Mouse (Mus musculus): ENCODE measurements around the gene Lrrtm4. TPM values are rescaled to one million over a fixed set of nuclear protein-coding genes. Genes with fewer than 3 reads are reported as not detected.

Lrrtm4 gene
- polyA plus RNA-seq, 1 experiment from 2014 or later = 15.9 TPM

DNA sequence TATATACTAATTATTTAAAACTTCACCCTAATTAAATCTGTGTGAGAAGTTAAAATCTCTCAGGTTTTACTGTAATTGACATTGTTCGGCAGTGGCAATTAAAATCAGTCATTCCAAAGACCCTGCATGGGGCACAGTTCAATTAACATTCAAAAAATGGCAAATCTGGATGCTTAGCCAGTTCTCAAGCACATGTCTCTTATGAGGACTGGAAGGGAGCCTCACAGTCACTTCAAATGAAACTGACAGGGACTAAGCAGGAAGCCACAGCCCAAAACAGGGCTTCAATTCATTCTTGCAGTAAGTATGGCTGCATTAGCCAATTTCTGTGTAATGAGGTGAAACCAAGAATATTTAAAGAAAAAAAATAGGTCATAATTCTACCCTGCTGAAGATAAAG is 333.6 kb downstream of the Lrrtm4 start:
- no peaks in the 10 kb centered on the region for H3K36me3 ChIP-seq
- no peak overlapping the region for H3K4me3 ChIP-seq
- H3K4me2 ChIP-seq = no peak overlapping the region
- ATAC-seq (ENCODE audit: low FRiP score, low read depth) = no peak
- no peaks in the 10 kb centered on the region for H3K27me3 ChIP-seq
- 58% methylated on average over 1 of the region's 1 CpGs for WGBS
- H3K27ac ChIP-seq (replicated peaks) = no peak overlapping the region
- H3K9me3 ChIP-seq = no peaks in the 10 kb centered on the region
- H3K9ac ChIP-seq = no peak overlapping the region
- H3K4me1 ChIP-seq (replicated peaks) = no peaks in the 10 kb centered on the region

- no peak for ATAC-seq (ENCODE audit: low FRiP score, low read depth)
- H3K27me3 ChIP-seq = no peaks in the 10 kb centered on the region
- no peak overlapping the region for H3K4me3 ChIP-seq
- no peaks in the 10 kb centered on the region for H3K9me3 ChIP-seq
- no peaks in the 10 kb centered on the region for H3K36me3 ChIP-seq
- no peaks in the 10 kb centered on the region for H3K4me1 ChIP-seq (replicated peaks)
- H3K9ac ChIP-seq = no peak overlapping the region
- no peak overlapping the region for H3K4me2 ChIP-seq
- WGBS = 89% methylated on average over 1 of the region's 1 CpGs
- H3K27ac ChIP-seq (replicated peaks) = no peak overlapping the region
These were observed 338.4 kb downstream of the Lrrtm4 start for GRCm38 (mm10) chr6:80357092-80357491.

GRCm38 (mm10) chr6:80363593-80363992 is 344.9 kb downstream of the Lrrtm4 start:
- H3K4me1 ChIP-seq (replicated peaks) = no peaks in the 10 kb centered on the region
- H3K4me3 ChIP-seq = no peak overlapping the region
- no peaks in the 10 kb centered on the region for H3K36me3 ChIP-seq
- H3K9ac ChIP-seq = no peak overlapping the region
- no peak overlapping the region for H3K27ac ChIP-seq (replicated peaks)
- H3K27me3 ChIP-seq = no peaks in the 10 kb centered on the region
- H3K9me3 ChIP-seq = no peaks in the 10 kb centered on the region
- no peak overlapping the region for H3K4me2 ChIP-seq
- ATAC-seq (ENCODE audit: low FRiP score, low read depth) = no peak

DNA sequence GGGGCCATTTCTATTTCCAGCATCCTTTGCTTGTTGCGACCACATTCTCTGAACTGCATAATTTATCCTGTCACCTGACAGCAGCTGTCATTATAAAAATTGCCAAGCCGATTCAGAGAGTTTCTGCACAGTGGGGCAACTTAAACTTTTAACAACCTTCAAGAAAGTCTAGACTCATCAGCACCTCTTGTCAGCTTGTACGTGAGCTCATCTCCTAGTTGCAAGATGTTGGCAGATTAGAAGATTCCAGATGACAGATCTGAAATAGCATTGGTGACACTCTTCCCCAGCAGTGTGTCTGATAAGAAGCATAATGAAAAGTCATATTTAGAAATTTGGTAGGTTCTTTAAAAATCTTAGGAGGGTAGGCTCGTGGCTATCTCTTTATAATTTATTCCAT is 347.9 kb downstream of the Lrrtm4 start:
- H3K36me3 ChIP-seq = no peaks in the 10 kb centered on the region
- H3K9ac ChIP-seq = no peak overlapping the region
- no peaks in the 10 kb centered on the region for H3K27me3 ChIP-seq
- no peak overlapping the region for H3K4me2 ChIP-seq
- no peaks in the 10 kb centered on the region for H3K4me1 ChIP-seq (replicated peaks)
- ATAC-seq (ENCODE audit: low FRiP score, low read depth) = no peak
- H3K9me3 ChIP-seq = no peaks in the 10 kb centered on the region
- whole genome bisulfite sequencing = 76% methylated on average over 4 of the region's 4 CpGs
- H3K4me3 ChIP-seq = no peak overlapping the region
- H3K27ac ChIP-seq (replicated peaks) = no peak overlapping the region

DNA sequence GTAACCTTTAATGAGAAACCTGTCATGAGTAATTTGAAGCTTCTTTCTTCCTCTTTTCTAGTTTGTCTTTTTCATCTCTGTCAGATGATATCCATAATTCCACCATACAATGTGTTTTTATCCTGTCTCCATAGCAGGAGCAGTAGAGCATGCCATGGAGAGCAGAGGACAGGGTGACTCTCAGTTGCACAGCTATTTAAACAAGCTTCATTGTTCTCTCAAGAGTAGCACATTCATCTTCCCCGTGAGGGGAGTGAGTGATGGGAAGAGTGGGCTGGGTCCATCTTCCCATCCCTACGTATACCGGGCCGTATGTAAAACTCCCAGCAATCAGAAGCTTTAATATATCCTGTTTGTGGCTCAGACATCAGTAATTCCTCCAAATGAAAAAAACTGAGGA is 370.9 kb downstream of the Lrrtm4 start:
- Histone ChIP-seq H3K4me1 (replicated peaks) (no peaks in the 10 kb centered on the region), H3K9ac (no peak overlapping the region), H3K27me3 (no peaks in the 10 kb centered on the region), H3K4me2 (no peak overlapping the region), H3K4me3 (no peak overlapping the region), H3K9me3 (no peaks in the 10 kb centered on the region), H3K27ac (replicated peaks) (no peak overlapping the region), H3K36me3 (no peaks in the 10 kb centered on the region)
- 14% methylated on average over 4 of the region's 4 CpGs for WGBS
- no peak for ATAC-seq (ENCODE audit: low FRiP score, low read depth)

- no peak for ATAC-seq (ENCODE audit: low FRiP score, low read depth)
- Histone ChIP-seq H3K4me2 (no peak overlapping the region), H3K9me3 (no peaks in the 10 kb centered on the region), H3K9ac (no peak overlapping the region), H3K27ac (replicated peaks) (no peak overlapping the region), H3K27me3 (no peaks in the 10 kb centered on the region), H3K4me3 (no peak overlapping the region), H3K36me3 (no peaks in the 10 kb centered on the region), H3K4me1 (replicated peaks) (no peaks in the 10 kb centered on the region)
- WGBS = 86% methylated on average over 1 of the region's 1 CpGs
These were observed 388.1 kb downstream of the Lrrtm4 start for GRCm38 (mm10) chr6:80406757-80407156.

- Histone ChIP-seq H3K4me3 (no peak overlapping the region), H3K36me3 (no peaks in the 10 kb centered on the region), H3K9ac (no peak overlapping the region), H3K9me3 (no peaks in the 10 kb centered on the region), H3K4me2 (no peak overlapping the region), H3K27ac (replicated peaks) (no peak overlapping the region), H3K4me1 (replicated peaks) (no peaks in the 10 kb centered on the region), H3K27me3 (no peaks in the 10 kb centered on the region)
- no peak for ATAC-seq (ENCODE audit: low FRiP score, low read depth)
These were observed 421.5 kb downstream of the Lrrtm4 start for GRCm38 (mm10) chr6:80440135-80440534.

- no peak overlapping the region for H3K9ac ChIP-seq
- no peak for ATAC-seq (ENCODE audit: low FRiP score, low read depth)
- H3K27me3 ChIP-seq = no peaks in the 10 kb centered on the region
- H3K9me3 ChIP-seq = no peaks in the 10 kb centered on the region
- H3K4me3 ChIP-seq = no peak overlapping the region
- no peak overlapping the region for H3K4me2 ChIP-seq
- WGBS = 68% methylated on average over 4 of the region's 4 CpGs
- peaks cover 2% of the 10 kb centered on the region; the same call in 1 of the 2 replicates for H3K4me1 ChIP-seq (replicated peaks)
- no peak overlapping the region for H3K27ac ChIP-seq (replicated peaks)
- no peaks in the 10 kb centered on the region for H3K36me3 ChIP-seq
These were observed 451.9 kb downstream of the Lrrtm4 start for GRCm38 (mm10) chr6:80470546-80470945.

DNA sequence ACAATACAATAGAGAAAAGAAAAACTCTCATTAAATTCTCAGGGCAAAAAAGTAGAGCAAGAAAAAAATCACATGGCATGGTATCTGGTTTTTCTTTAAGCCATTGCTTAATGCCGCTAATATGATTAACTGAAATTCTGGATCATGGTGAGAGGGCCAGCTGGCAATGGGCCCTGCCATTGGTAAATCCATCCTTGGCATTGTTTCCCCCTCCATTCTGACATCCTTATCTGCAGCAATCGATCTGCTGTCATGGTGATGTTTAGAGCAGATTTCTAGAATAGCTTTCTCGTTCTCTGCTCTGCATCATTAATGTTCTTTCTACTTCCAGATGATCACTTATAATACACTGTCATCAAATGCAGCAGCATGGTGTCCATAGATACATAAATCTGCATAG is 457.5 kb downstream of the Lrrtm4 start:
- H3K4me3 ChIP-seq = no peak overlapping the region
- H3K27ac ChIP-seq (replicated peaks) = no peak overlapping the region
- peaks cover 2% of the 10 kb centered on the region; the same call in 1 of the 2 replicates for H3K4me1 ChIP-seq (replicated peaks)
- ATAC-seq (ENCODE audit: low FRiP score, low read depth) = no peak; the same call in 1 of the 2 replicates
- no peaks in the 10 kb centered on the region for H3K9me3 ChIP-seq
- no peaks in the 10 kb centered on the region for H3K27me3 ChIP-seq
- 51% methylated on average over 3 of the region's 3 CpGs for WGBS
- H3K9ac ChIP-seq = no peak overlapping the region
- H3K4me2 ChIP-seq = no peak overlapping the region
- no peaks in the 10 kb centered on the region for H3K36me3 ChIP-seq

DNA sequence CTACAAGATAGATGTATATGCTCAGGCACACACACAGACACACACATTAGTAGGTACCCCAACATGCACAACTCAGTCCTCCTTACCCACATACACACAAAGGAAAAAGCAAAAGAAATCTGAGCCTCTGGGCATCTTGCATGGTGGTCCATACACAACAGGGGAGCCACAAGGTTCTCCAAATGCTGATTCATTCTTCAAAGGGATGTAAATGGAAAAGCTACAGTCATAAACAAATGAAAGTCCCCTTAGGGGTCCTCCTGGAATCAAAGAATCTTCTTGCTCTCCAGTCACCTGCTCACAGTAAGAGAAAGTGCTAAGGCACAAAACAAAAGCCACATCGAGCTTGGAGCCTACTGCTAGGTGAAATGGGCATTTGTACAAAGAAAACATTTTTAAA is 526.3 kb downstream of the Lrrtm4 start:
- H3K9me3 ChIP-seq = no peaks in the 10 kb centered on the region
- no peaks in the 10 kb centered on the region for H3K27me3 ChIP-seq
- H3K4me1 ChIP-seq (replicated peaks) = no peaks in the 10 kb centered on the region
- ATAC-seq (ENCODE audit: low FRiP score, low read depth) = no peak
- H3K4me3 ChIP-seq = no peak overlapping the region
- WGBS = 5% methylated on average over 1 of the region's 1 CpGs
- no peak overlapping the region for H3K9ac ChIP-seq
- H3K36me3 ChIP-seq = no peaks in the 10 kb centered on the region
- H3K4me2 ChIP-seq = no peak overlapping the region
- no peak overlapping the region for H3K27ac ChIP-seq (replicated peaks)

DNA sequence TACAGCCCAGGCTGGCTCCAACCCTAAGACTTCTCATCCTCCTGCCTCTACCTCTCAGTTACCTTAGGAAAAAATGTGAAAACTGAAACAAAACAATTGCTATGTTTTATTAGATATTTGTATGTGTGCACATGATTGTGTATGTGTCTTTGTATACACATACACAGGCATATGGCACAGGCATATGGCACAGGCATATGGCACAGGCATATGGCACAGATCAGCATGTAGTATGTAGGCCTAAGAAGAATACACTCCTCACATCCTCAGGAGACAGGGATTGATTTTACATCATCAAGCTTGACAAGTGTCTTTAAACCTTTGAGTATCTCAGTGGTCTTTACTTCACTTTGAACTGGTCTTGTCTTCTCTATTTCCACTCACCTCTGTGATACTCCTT is 531.2 kb downstream of the Lrrtm4 start:
- no peak for ATAC-seq (ENCODE audit: low FRiP score, low read depth)

GRCm38 (mm10) chr6:80553398-80553797 is 534.7 kb downstream of the Lrrtm4 start:
- ATAC-seq (ENCODE audit: low FRiP score, low read depth) = no peak
- no peaks in the 10 kb centered on the region for H3K9me3 ChIP-seq
- no peak overlapping the region for H3K9ac ChIP-seq
- no peaks in the 10 kb centered on the region for H3K27me3 ChIP-seq
- H3K27ac ChIP-seq (replicated peaks) = no peak overlapping the region
- 96% methylated on average over 2 of the region's 2 CpGs for WGBS
- no peak overlapping the region for H3K4me3 ChIP-seq
- H3K4me2 ChIP-seq = no peak overlapping the region
- no peaks in the 10 kb centered on the region for H3K36me3 ChIP-seq
- H3K4me1 ChIP-seq (replicated peaks) = no peaks in the 10 kb centered on the region

More for the DNA sequence above, 531.2 kb downstream of the Lrrtm4 start:
- H3K9me3 ChIP-seq = no peaks in the 10 kb centered on the region
- H3K9ac ChIP-seq = no peak overlapping the region
- H3K4me2 ChIP-seq = no peak overlapping the region
- no peak overlapping the region for H3K27ac ChIP-seq (replicated peaks)
- H3K27me3 ChIP-seq = no peaks in the 10 kb centered on the region
- no peaks in the 10 kb centered on the region for H3K4me1 ChIP-seq (replicated peaks)
- H3K36me3 ChIP-seq = no peaks in the 10 kb centered on the region
- no peak overlapping the region for H3K4me3 ChIP-seq

DNA sequence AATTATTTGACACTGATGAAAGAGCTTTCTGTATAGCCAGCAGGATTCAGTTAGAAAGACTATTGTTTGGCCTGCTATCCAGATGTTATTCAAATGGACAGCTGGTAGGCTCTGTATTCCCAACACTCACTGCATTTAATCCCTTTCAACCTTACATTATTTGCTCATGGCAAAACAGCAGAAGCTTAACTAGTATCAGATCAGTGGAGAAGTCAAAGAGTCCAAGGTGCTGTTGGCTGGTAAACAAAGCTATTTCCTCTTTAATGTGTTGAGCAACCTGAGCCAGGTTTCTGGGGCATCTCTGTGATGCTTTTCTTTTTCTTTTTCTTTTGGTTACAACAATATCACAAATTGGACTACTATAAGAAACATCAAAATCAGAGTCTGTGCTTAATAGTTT is 536.3 kb downstream of the Lrrtm4 start:
- Histone ChIP-seq H3K9me3 (no peaks in the 10 kb centered on the region), H3K9ac (no peak overlapping the region), H3K4me3 (no peak overlapping the region), H3K4me2 (no peak overlapping the region), H3K27ac (replicated peaks) (no peak overlapping the region), H3K27me3 (no peaks in the 10 kb centered on the region), H3K36me3 (no peaks in the 10 kb centered on the region), H3K4me1 (replicated peaks) (no peaks in the 10 kb centered on the region)
- ATAC-seq (ENCODE audit: low FRiP score, low read depth) = no peak
